Comparison of ENCODE assay signal across 16 mouse cellular contexts in genomic region chr13:84366017-84366416, GRCm38 (mm10).
"Had no signal": no experiment of that assay in that cellular context is flagged by ENCODE, and none has a peak within 500 bp of the region (broad histone marks: within the 10 kb centered on the region; RNA-seq: fewer than 3 reads in every experiment).

No protein-coding gene starts in this region.

- H3K4me2 ChIP-seq: neural tube, embryonic 13.5 days; neural tube, embryonic 15.5 days; stomach, embryonic 15.5 days had no signal

- H3K36me3 ChIP-seq: neural tube, embryonic 13.5 days; neural tube, embryonic 15.5 days; stomach, embryonic 15.5 days had no signal

- H3K9me3 ChIP-seq: stomach, embryonic 15.5 days had no signal

- H3K9ac ChIP-seq: neural tube, embryonic 13.5 days; neural tube, embryonic 15.5 days; stomach, embryonic 15.5 days had no signal

- H3K27ac ChIP-seq: neural tube, embryonic 13.5 days; neural tube, embryonic 15.5 days; stomach, embryonic 15.5 days; stomach, postnatal 0 days had no signal

- H3K4me3 ChIP-seq: neural tube, embryonic 13.5 days; neural tube, embryonic 15.5 days; stomach, embryonic 15.5 days had no signal

- DNase-seq: retina, postnatal 1 day; right cerebral cortex, adult 18-20 months; right cerebral cortex, postnatal 14 days; right cerebral cortex, postnatal 25 days; right cerebral cortex, postnatal 4 days; spleen, adult 18-20 months; thymus, adult 18-20 months; thymus, adult 2 months; thymus, postnatal 14 days; thymus, postnatal 25 days; thymus, postnatal 36 days; thymus, postnatal 4 days had no signal

- H3K4me1 ChIP-seq: neural tube, embryonic 13.5 days; neural tube, embryonic 15.5 days; stomach, embryonic 15.5 days had no signal

- H3K27me3 ChIP-seq: neural tube, embryonic 13.5 days; neural tube, embryonic 15.5 days; stomach, embryonic 15.5 days had no signal
